Mouse (Mus musculus) cerebellum, adult 2 months (tissue): ENCODE results near the gene Sapcd2.

Source experiments
- CTCF ChIP-seq: fragments of 200-500 bp; IDR thresholded peaks from 2 replicates; pipeline ENCODE4 v1.5.1; 2011; ENCODE audit warnings: low read depth, mild to moderate bottlenecking, control low read depth, low read length, moderate library complexity, borderline replicate concordance; ENCODE audit not compliant: insufficient read depth
- POLR2A ChIP-seq: fragments of 200-500 bp; IDR thresholded peaks from 2 replicates; pipeline ENCODE4 v1.6.1; 2011; ENCODE audit warnings: low read length, control low read depth, borderline replicate concordance; ENCODE audit not compliant: insufficient read depth

GRCm38 (mm10) chr2:25373431-25373830 is 1.3 kb downstream of the Sapcd2 start:
- TF ChIP-seq CTCF (no peak), POLR2A (no peak)
